Mouse (Mus musculus) heart, adult 8-10 months (tissue): ENCODE measurements around the gene Mre11a. TPM values are rescaled to one million over a fixed set of nuclear protein-coding genes. Genes with fewer than 3 reads are reported as not detected.
A peak's percentile ranks its signal among the peaks of the same experiment; 100 is the strongest.

ENCODE experiments used
- DNase-seq: peaks from one replicate; pipeline ENCODE4 v3.0.0; 2022; ENCODE audit warnings: low spot score
- total RNA-seq, 4 experiments: library from RNA; stranded (reverse); gene quantifications; 2 replicates each; pipeline ENCODE4 v1.2.4; 2022

The Mre11a gene
- 10 to 100 TPM in 2 of 4 experiments, 1 to 10 TPM in 2; 8.0 to 18.2 (median 10.6) TPM for total RNA-seq

GRCm38 (mm10) chr9:14784039-14785002 is at the start of gene Mre11a, which contains the start of gene Ankrd49:
Gene Mre11a, plus strand, starts transcription at chr9:14784654.
Gene Ankrd49, minus strand, starts transcription at chr9:14784856.
- DNase-seq: peak; percentile 97

GRCm38 (mm10) chr9:14739498-14740150 is 44.8 kb upstream of the Mre11a start:
- no peak for DNase-seq

- no peak for DNase-seq
Measured at GRCm38 (mm10) chr9:14740151-14740924, 44.1 kb upstream of the Mre11a start, which contains the start of gene Piwil4. Gene Piwil4, minus strand, starts transcription at chr9:14740733.

- no peak for DNase-seq
Measured at GRCm38 (mm10) chr9:14750901-14751502, 33.5 kb upstream of the Mre11a start.

GRCm38 (mm10) chr9:14751503-14752000 is 32.9 kb upstream of the Mre11a start:
- no peak for DNase-seq

- peak; percentile 23 for DNase-seq
Measured at GRCm38 (mm10) chr9:14752001-14752522, 32.4 kb upstream of the Mre11a start, which contains the start of gene Fut4. Gene Fut4, minus strand, starts transcription at chr9:14752393.

- DNase-seq: no peak
Measured at GRCm38 (mm10) chr9:14753947-14754346, 30.5 kb upstream of the Mre11a start.

- no peak for DNase-seq
Measured at GRCm38 (mm10) chr9:14754469-14754868, 30.0 kb upstream of the Mre11a start.

- DNase-seq: no peak
Measured at GRCm38 (mm10) chr9:14758590-14758989, 25.9 kb upstream of the Mre11a start.

- no peak for DNase-seq
Measured at GRCm38 (mm10) chr9:14759261-14759660, 25.2 kb upstream of the Mre11a start.

- DNase-seq: peak; percentile 18
Measured at GRCm38 (mm10) chr9:14764765-14765164, 19.7 kb upstream of the Mre11a start.

GRCm38 (mm10) chr9:14769811-14770210 is 14.6 kb upstream of the Mre11a start:
- no peak for DNase-seq

GRCm38 (mm10) chr9:14770803-14771471 is 13.5 kb upstream of the Mre11a start, which contains the start of gene 1700012B09Rik:
Gene 1700012B09Rik, minus strand, starts transcription at chr9:14771030.
- no peak for DNase-seq

- no peak for DNase-seq
Measured at GRCm38 (mm10) chr9:14772074-14772473, 12.4 kb upstream of the Mre11a start.

- no peak for DNase-seq
Measured at GRCm38 (mm10) chr9:14773813-14774212, 10.6 kb upstream of the Mre11a start.

GRCm38 (mm10) chr9:14778341-14778740 is 6.1 kb upstream of the Mre11a start:
- no peak for DNase-seq

- no peak for DNase-seq
Measured at GRCm38 (mm10) chr9:14787356-14787755, 2.9 kb downstream of the Mre11a start.

- DNase-seq: no peak
Measured at GRCm38 (mm10) chr9:14805714-14806113, 21.3 kb downstream of the Mre11a start.

GRCm38 (mm10) chr9:14806786-14807185 is 22.3 kb downstream of the Mre11a start:
- no peak for DNase-seq

- DNase-seq: no peak
Measured at GRCm38 (mm10) chr9:14810111-14810510, 25.7 kb downstream of the Mre11a start.
